Mouse (Mus musculus) myocyte (in vitro differentiated cells): ENCODE results near the gene Plcb4.

Source experiments
- CEBPB ChIP-seq: IDR thresholded peaks from 2 replicates; pipeline ENCODE4 v1.6.1; 2011; ENCODE audit warnings: mild to moderate bottlenecking, moderate library complexity; ENCODE audit not compliant: poor library complexity, insufficient read depth, severe bottlenecking
- E2F4 ChIP-seq: IDR thresholded peaks from one replicate; pipeline ENCODE4 v1.6.1; 2011; ENCODE audit warnings: mild to moderate bottlenecking, control low read depth, moderate library complexity; ENCODE audit not compliant: insufficient read depth
- MAX ChIP-seq: IDR thresholded peaks from one replicate; pipeline ENCODE4 v1.6.1; 2011; ENCODE audit warnings: low read depth, mild to moderate bottlenecking, control low read depth
- MYOD1 ChIP-seq, 3 experiments: IDR thresholded peaks; one replicate each; pipeline ENCODE4 v1.6.1; 2011; ENCODE audit warnings: control low read depth in 2 of 3, low read depth in 2 of 3, mild to moderate bottlenecking in 2 of 3, moderate library complexity in 1 of 3; ENCODE audit not compliant: insufficient read length in 2 of 3, control insufficient read depth in 1 of 3
- MYOG ChIP-seq, 3 experiments: IDR thresholded peaks; one replicate each; pipeline ENCODE4 v1.6.1; 2011; ENCODE audit warnings: control low read depth in 2 of 3, low read depth in 2 of 3, mild to moderate bottlenecking in 2 of 3; ENCODE audit not compliant: insufficient read length in 2 of 3, control insufficient read depth in 1 of 3, insufficient read depth in 1 of 3
- POLR2A ChIP-seq: IDR thresholded peaks from one replicate; pipeline ENCODE4 v1.6.1; 2011; ENCODE audit warnings: low read depth, mild to moderate bottlenecking, control low read depth, moderate library complexity; ENCODE audit not compliant: insufficient read length
- POLR2AphosphoS2 ChIP-seq: IDR thresholded peaks from one replicate; pipeline ENCODE4 v1.6.1; 2011; ENCODE audit warnings: low read depth, control low read depth; ENCODE audit not compliant: insufficient read length
- REST ChIP-seq: IDR thresholded peaks from one replicate; pipeline ENCODE4 v1.6.1; 2011; ENCODE audit warnings: mild to moderate bottlenecking, control low read depth, moderate library complexity; ENCODE audit not compliant: insufficient read depth, insufficient read length
- SRF ChIP-seq: IDR thresholded peaks from one replicate; pipeline ENCODE4 v1.6.1; 2011; ENCODE audit warnings: low read depth; ENCODE audit not compliant: control insufficient read depth, insufficient read length
- TCF12 ChIP-seq: IDR thresholded peaks from one replicate; pipeline ENCODE4 v1.6.1; 2011; ENCODE audit warnings: mild to moderate bottlenecking, control low read depth; ENCODE audit not compliant: poor library complexity, insufficient read depth, severe bottlenecking
- TCF3 ChIP-seq: IDR thresholded peaks from one replicate; pipeline ENCODE4 v1.6.1; 2011; ENCODE audit warnings: low read depth, control low read depth; ENCODE audit not compliant: insufficient read length
- USF1 ChIP-seq: IDR thresholded peaks from one replicate; pipeline ENCODE4 v1.6.1; 2011; ENCODE audit warnings: low read depth, mild to moderate bottlenecking, control low read depth, moderate library complexity

DNA sequence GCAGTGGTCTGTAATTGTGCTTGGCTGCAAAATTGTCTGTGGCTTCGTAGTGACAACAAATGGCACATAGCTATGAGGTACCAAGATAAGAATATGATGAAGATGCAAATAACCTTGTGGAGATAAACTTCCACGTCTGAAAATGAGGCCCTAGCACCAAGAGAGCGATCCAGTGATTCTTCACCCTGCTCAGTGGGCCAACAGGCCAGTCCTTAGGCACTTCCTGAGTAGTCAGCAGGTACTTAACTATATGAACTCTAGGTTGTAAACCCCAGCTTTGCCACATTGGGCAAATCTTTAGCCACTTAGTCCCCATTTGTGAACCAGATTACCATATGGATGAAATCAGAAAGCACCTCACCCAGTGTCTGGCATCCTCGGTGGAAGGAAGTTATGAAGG lies 271.9 kb downstream of the Plcb4 start:
- TF ChIP-seq POLR2A, result no peak
- TF ChIP-seq TCF12, result no peak
- no peak for TF ChIP-seq USF1
- TF ChIP-seq POLR2AphosphoS2, result no peak
- no peak for TF ChIP-seq MYOG (IDR thresholded peaks at IDR 0.05; ENCODE audit: control insufficient read depth in 1 of 3, insufficient read depth in 1 of 3, insufficient read length in 2 of 3, low read depth in 2 of 3)
- TF ChIP-seq REST, result no peak
- TF ChIP-seq E2F4, result no peak
- no peak for TF ChIP-seq CEBPB
- TF ChIP-seq MAX, result no peak
- TF ChIP-seq SRF, result no peak
- no peak for TF ChIP-seq MYOD1 (IDR thresholded peaks at IDR 0.05; ENCODE audit: control insufficient read depth in 1 of 3, insufficient read length in 2 of 3, low read depth in 2 of 3)
- TF ChIP-seq TCF3, result no peak
